Mouse (Mus musculus) limb, embryonic 14.5 days (tissue): Measurements from ENCODE around the gene Grem1. TPM values are rescaled to one million over a fixed set of nuclear protein-coding genes. Genes with fewer than 3 reads are reported as not detected.

ENCODE experiments used
- ATAC-seq: fragments of 200-750 bp; cut with Nextera tagmentation; 2 replicates; pipeline ENCODE4 v1.8.0; 2017; ENCODE audit warnings: low read depth, moderate number of reproducible peaks, moderate TSS enrichment; ENCODE audit not compliant: low FRiP score
- DNase-seq: peaks from one replicate; pipeline ENCODE4 v3.0.0-alpha.2; 2015; ENCODE audit warnings: low spot score
- H3K27ac ChIP-seq: fragments of 300-500 bp; sonication (generic); replicated peaks from 2 replicates; pipeline ENCODE4 v1.5.1; 2014; ENCODE audit warnings: low read depth, mild to moderate bottlenecking, low read length, moderate library complexity, mixed read lengths
- H3K27me3 ChIP-seq: fragments of 300-500 bp; sonication (generic); 2 replicates; pipeline ENCODE4 v1.6.1; 2014; ENCODE audit warnings: low read length, mixed read lengths; ENCODE audit not compliant: control insufficient read depth, insufficient read depth
- H3K36me3 ChIP-seq: fragments of 300-500 bp; sonication (generic); 2 replicates; pipeline ENCODE4 v1.6.1; 2014; ENCODE audit warnings: mild to moderate bottlenecking, low read length, moderate library complexity, mixed read lengths; ENCODE audit not compliant: control insufficient read depth, insufficient read depth
- H3K4me1 ChIP-seq: fragments of 300-500 bp; sonication (generic); 2 replicates; pipeline ENCODE4 v1.6.1; 2014; ENCODE audit warnings: antibody characterized with exemption, low read length, mixed read lengths; ENCODE audit not compliant: control insufficient read depth, insufficient read depth
- H3K4me2 ChIP-seq: fragments of 300-500 bp; sonication (generic); replicated peaks from 2 replicates; pipeline ENCODE4 v1.6.1; 2014; ENCODE audit warnings: low read depth, mild to moderate bottlenecking, low read length, moderate library complexity; ENCODE audit not compliant: severe bottlenecking
- H3K4me3 ChIP-seq: fragments of 300-500 bp; sonication (generic); replicated peaks from 2 replicates; pipeline ENCODE4 v1.5.1; 2014; ENCODE audit warnings: low read length
- H3K9ac ChIP-seq: fragments of 300-500 bp; sonication (generic); 2 replicates; pipeline ENCODE4 v1.6.1; 2014; ENCODE audit warnings: mild to moderate bottlenecking, low read depth, low read length, moderate library complexity; ENCODE audit not compliant: severe bottlenecking
- H3K9me3 ChIP-seq: fragments of 300-500 bp; sonication (generic); 2 replicates; pipeline ENCODE4 v1.6.1; 2016; ENCODE audit warnings: low read length; ENCODE audit not compliant: control insufficient read depth
- POLR2A ChIP-seq: fragments of 200-500 bp; IDR thresholded peaks from 2 replicates; pipeline ENCODE4 v1.8.0; 2012; ENCODE audit warnings: inconsistent platforms, mild to moderate bottlenecking, moderate library complexity, borderline replicate concordance; ENCODE audit not compliant: insufficient read depth, insufficient read length; ENCODE audit errors: extremely low read depth
- WGBS: fragments of 180-500 bp; shearing (Covaris S2); extraction: QIAGEN DNeasy Blood & Tissue Kit; methylation state at CpG from one replicate; pipeline ENCODE4 v1.1.7; 2014; 5-methylcytosine and 5-hydroxymethylcytosine counted together
- polyA plus RNA-seq, 2 experiments: library from polyadenylated mRNA; depleted of rRNA in 1 of 2; stranded (reverse) in 1 of 2; unstranded in 1 of 2; fragments of >200 nt; fragmentation: Nextera tagmentation in 1 of 2; extraction: Ambion mirVana in 1 of 2; gene quantifications; 2 replicates each; pipeline versions ENCODE4 v1.2.1 to v1.2.3; 2012 to 2014

Gene Grem1
- polyA plus RNA-seq, 2 experiments, result 4.5 to 6.9 TPM

DNA sequence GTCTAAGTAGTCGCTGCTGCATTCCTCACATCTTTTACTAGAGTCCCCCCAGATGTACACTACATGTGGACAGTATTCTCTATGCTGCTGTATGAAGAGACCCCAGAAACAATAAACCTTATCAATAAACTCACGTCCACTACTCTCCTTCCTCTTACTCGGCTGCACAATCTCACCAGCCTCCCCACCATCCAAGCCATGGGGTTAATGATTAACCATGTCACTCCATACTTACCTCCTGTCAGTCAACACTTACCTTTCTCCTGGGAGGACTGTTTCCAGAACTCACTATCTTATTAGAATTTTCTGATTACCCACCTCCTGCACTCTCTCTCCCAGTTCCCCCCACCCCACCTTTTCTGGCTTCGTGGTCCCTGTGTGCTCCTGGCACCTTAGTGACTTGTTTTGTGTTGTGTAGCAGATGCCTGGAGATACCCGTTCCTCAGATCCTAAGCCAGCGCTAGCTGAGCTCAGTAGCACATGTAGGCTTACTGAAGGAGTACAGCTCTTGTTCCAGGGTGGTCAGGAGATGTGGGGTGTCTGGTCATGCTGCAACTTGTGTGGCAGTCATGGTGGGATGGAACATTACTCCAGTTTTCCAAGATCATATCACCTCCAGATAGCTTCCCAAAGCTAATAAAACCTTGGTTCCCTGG is 15.8 kb upstream of the Grem1 start:
- Histone ChIP-seq H3K27ac (no peak overlapping the region), H3K9me3 (no peaks in the 10 kb centered on the region), H3K9ac (no peak overlapping the region), H3K4me3 (no peak overlapping the region), H3K36me3 (no peaks in the 10 kb centered on the region), H3K27me3 (no peaks in the 10 kb centered on the region), H3K4me2 (no peak overlapping the region), H3K4me1 (no peaks in the 10 kb centered on the region; the same call in 1 of the 2 replicates)
- TF ChIP-seq POLR2A, result no peak
- DNase-seq (no peak), ATAC-seq (no peak)
- WGBS, result 68% methylated on average over 6 of the region's 6 CpGs

DNA sequence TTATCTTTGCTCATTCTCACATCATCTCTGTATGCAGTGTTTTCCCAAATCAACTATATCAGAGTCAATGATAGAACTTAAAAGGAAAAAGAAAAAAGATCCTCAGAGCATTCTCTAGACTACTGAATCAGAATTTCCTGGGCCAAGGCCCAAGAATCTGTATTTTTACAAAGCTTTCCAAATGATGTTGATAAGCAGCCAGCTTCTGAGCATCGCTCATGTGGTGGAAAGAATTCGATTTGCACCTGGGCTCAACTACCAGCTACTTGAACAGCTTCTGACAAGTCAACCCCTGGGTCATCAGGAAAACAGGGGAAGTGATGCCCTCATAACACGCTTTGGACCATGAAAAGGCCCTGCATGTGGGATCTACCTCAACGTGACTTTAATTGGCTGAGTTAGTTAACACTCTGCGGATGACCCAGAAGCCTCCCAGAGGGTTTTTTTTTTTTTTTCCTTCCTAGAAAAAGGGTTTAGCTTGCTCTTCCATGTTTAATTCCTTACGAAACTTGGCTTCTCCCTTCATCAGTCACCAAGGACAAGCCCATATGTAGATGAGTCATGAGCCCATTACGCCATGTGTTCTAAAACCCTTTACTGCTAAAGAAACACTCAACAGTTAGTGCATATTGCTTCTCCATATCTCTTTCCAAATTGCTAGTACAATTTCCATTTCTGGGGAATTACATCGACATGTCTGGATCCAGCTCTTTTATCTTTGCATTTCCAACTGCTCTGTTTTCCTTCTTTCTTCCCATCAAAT is 10.3 kb upstream of the Grem1 start:
- H3K36me3 ChIP-seq, result no peaks in the 10 kb centered on the region
- WGBS, result 80% methylated on average over 8 of the region's 8 CpGs
- H3K9ac ChIP-seq, result no peak overlapping the region
- no peak overlapping the region for H3K27ac ChIP-seq
- no peak for TF ChIP-seq POLR2A
- H3K9me3 ChIP-seq, result no peaks in the 10 kb centered on the region
- H3K4me3 ChIP-seq, result no peak overlapping the region
- no peak overlapping the region for H3K4me2 ChIP-seq
- H3K4me1 ChIP-seq, result no peaks in the 10 kb centered on the region
- ATAC-seq, result no peak
- no peaks in the 10 kb centered on the region for H3K27me3 ChIP-seq
- no peak for DNase-seq

DNA sequence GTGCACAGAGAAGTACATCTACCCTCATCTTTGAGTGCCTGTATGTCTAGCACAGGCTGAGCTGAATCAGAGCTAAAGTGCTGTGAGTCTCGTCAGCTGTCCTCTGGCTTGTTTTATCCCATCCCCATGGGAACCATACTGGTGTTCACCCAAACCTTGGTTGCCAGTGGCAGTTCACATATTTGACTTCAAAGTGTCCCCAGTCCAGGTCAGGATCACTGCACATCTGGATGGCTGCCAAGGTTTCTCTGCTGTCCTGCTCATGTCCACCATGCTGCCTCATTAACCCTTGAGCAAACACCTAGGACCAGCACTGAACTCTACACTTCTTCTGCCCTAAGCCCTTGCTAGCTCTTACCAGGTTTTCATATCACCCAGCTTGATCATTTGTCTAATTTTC is 7.4 kb upstream of the Grem1 start:
- 42% methylated on average over 1 of the region's 1 CpGs for WGBS

DNA sequence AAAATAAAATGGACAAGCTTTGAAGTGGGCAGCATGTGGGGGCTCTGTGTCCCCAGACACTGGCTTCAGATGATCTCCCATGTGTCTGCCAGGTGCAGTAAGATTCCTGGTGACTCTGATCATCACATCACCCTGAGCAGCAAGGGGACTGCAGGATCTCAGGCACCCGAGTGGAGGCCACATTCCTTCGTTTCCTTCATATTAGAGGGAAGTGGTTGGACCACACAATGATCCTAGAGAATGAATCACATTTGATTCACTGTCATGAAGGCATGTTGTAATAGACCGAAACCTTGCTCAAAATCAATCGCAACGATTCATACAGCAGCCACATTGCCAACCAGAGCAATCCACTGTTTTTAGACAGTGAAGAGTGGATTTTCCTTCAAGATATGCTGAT is 6.5 kb upstream of the Grem1 start:
- no peak overlapping the region for H3K27ac ChIP-seq
- H3K36me3 ChIP-seq, result no peaks in the 10 kb centered on the region
- H3K9me3 ChIP-seq, result no peaks in the 10 kb centered on the region
- DNase-seq (no peak), ATAC-seq (no peak)
- no peak overlapping the region for H3K9ac ChIP-seq
- H3K4me3 ChIP-seq, result no peak overlapping the region
- H3K27me3 ChIP-seq, result peaks cover 3% of the 10 kb centered on the region; the same call in 1 of the 2 replicates
- H3K4me1 ChIP-seq, result no peaks in the 10 kb centered on the region
- H3K4me2 ChIP-seq, result no peak overlapping the region
- 75% methylated on average over 5 of the region's 5 CpGs for WGBS
- TF ChIP-seq POLR2A, result no peak

More for the DNA sequence above, 7.4 kb upstream of the Grem1 start:
- H3K4me1 ChIP-seq, result no peaks in the 10 kb centered on the region
- no peaks in the 10 kb centered on the region for H3K27me3 ChIP-seq
- no peaks in the 10 kb centered on the region for H3K9me3 ChIP-seq
- ATAC-seq, result no peak
- H3K4me3 ChIP-seq, result no peak overlapping the region
- DNase-seq, result no peak
- H3K9ac ChIP-seq, result no peak overlapping the region
- H3K27ac ChIP-seq, result no peak overlapping the region
- H3K4me2 ChIP-seq, result no peak overlapping the region
- TF ChIP-seq POLR2A, result no peak
- no peaks in the 10 kb centered on the region for H3K36me3 ChIP-seq

GRCm38 (mm10) chr2:113757525-113758310 is 728 bp downstream of the Grem1 start:
- Histone ChIP-seq H3K4me2 (peak overlapping the region; percentile 87), H3K9ac (peak overlapping the region; percentile 35), H3K4me3 (peak overlapping the region; percentile 47), H3K9me3 (no peaks in the 10 kb centered on the region), H3K27ac (no peak overlapping the region), H3K36me3 (no peaks in the 10 kb centered on the region), H3K4me1 (0 out of 2 replicates have a peak, but pooled peaks cover 3% of the 10 kb centered on the region), H3K27me3 (peaks cover 35% of the 10 kb centered on the region)
- TF ChIP-seq POLR2A, result no peak
- DNase-seq, result no peak
- WGBS, result under 1% methylated on average over 38 of the region's 47 CpGs
- 0 out of 2 replicates have a peak, but pooled peaks have one; percentile 21 for ATAC-seq
